Mouse (Mus musculus) kidney, adult 2 months (tissue): ENCODE measurements around the gene Defb47.

Source experiments
- CTCF ChIP-seq: fragments of 200-500 bp; conservative IDR thresholded peaks from 2 replicates; pipeline ENCODE4 v1.5.1; 2011; ENCODE audit warnings: low read depth, mild to moderate bottlenecking, control low read depth, low read length, moderate library complexity, mixed read lengths; ENCODE audit not compliant: insufficient read depth, insufficient read length
- POLR2A ChIP-seq: fragments of 200-500 bp; IDR thresholded peaks from one replicate; pipeline ENCODE4 v1.6.1; 2011; ENCODE audit warnings: low read depth, low read length, control low read depth

- TF ChIP-seq CTCF (no peak), POLR2A (no peak)
Observed at GRCm38 (mm10) chr14:63049910-63050370, 52.1 kb downstream of the Defb47 start, which contains the start of gene Defb30.
